Mouse (Mus musculus): ENCODE measurements around the gene Tmcc2.

GRCm38 (mm10) chr1:132385711-132386110 lies 5.4 kb downstream of the Tmcc2 start:
- TF ChIP-seq CTCF (IDR thresholded peaks at IDR 0.05; ENCODE audit: low read depth) (no peak), EP300 (IDR thresholded peaks at IDR 0.05; ENCODE audit: low read depth) (no peak)
